Mouse (Mus musculus) cerebellum, adult 11-12 months (tissue): ENCODE data around the gene Mitf.

Experiments used
- DNase-seq: peaks from one replicate; pipeline ENCODE4 v3.0.0; 2022

The Mitf gene

DNA sequence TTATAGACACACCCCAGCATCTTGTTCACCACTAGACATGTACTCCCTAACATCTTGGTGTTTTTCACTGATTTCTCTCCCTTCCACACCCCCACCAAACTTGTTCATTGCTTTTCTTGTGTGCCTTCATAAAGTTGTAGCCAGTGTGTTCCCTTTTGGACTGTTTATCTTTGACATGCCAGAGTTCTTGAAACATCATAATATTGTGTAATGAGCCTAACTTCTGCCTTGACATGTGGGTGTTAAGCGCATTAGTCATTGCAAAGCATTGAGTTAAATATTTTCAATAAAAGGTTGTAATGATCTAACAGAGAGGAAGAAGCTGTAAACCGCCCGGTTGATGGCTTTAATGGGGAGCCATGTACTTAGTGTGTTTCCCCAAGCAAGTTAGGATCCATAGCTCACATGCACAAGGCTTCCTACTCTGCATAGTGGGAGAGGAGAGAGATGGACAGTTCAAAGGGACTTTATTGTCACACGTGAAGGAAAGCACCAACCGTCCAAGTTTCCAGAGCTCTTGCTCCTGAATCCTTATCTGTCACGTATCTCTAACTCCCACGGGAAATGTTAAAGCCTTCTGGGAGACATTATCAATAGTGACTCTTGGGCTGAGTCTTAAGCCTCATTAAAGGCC, 19.9 kb downstream of the Mitf start:
- DNase-seq, result no peak

DNA sequence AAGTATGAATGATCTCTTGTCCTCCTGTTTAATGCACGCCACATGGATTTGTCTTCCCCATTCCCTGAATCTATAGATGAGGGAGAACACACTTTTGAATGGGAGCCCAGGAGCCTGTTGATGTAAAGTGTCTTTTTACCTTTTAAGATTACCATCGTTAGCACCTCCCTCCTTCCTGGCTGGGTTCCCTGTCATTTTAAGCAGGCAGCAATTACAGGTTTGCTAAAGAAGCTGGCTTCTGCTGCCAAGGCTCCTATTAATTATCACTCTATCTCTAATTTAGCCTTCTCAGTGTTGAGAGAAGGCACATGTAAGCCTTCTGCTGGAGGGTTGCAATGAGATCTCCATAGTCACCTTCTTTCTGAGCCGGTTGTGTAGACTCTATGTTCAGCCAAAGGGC, 21.2 kb downstream of the Mitf start:
- no peak for DNase-seq

DNA sequence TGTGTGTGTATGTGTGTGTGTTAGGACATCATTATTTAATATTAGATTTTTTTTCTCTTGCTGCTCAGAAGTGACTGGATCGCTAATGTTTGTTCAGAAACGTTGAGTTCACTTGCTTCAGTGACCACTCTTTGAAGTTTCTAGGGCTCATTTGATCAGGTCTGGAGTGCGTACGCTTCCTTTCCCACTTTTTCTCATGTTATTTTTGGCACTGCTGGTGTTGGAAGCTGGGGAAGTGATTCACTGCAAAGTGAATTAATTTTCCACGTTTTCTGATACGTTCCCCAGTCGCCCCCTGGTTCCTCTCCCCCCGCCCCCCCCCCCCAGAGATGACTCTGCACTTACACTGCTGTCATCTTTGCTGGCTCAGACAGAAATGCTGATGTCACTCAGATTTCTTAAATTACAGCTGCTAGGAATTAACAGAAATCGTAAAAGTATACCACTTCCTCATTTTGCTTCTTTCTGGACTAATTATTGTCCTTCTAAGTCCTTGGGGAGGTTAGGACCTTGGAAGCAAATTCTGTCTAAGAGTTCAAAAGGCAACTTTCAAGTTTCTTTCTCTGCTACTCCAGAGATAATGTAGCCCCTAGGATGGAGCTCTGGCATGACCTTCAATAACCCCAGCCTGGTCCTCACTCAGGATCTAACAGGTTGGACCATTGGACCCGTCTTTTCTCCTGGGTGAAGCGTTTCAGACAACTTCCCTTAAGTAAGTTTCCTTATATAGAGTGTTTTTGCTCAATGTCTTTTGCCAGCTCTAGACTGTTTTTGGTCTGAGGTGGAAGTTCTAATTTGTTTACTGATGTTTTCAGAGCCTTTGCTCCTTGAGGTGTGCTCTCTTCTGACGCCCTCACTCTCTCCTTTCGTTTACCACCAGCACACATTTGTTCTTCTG, 22.2 kb downstream of the Mitf start:
- DNase-seq, result no peak

DNA sequence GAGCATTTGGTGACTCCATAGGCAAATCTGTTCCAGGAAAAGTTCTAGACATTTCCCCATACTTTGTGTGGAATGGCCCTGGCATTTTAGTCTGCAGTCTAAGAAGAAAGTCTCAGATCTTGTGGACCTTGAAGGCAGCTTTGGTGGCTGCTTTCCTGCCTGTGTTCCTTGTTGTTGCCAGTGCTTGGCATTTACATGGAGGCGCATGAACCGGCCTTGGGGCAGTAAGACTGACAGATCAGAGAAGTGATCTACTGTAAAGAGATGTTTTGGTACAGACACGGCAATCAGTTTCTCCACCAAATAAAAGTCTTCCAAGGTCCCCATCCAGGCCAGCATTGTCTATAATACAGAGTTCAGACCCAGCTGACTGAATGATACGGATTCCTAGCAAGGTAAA, 25.6 kb downstream of the Mitf start:
- DNase-seq, result no peak

DNA sequence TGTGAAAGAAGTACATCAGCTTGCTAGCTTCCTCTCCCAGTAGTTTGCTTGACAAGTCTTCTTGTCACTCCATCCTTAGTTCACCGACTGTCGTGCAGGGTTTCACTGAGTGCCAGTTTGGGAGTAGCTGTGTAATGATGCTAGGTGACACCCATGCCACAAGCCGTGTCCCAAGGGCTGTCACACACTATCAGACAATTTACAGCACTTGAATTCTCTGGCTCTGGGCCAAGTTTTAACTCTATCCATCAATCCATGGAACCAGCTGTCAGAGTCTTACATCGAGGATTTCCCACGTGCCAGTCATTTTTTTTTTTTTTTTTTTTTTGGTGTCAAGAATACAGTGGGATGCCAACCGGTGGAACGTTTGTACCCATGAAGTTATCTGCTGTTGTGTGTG, 29.3 kb downstream of the Mitf start:
- DNase-seq, result no peak

DNA sequence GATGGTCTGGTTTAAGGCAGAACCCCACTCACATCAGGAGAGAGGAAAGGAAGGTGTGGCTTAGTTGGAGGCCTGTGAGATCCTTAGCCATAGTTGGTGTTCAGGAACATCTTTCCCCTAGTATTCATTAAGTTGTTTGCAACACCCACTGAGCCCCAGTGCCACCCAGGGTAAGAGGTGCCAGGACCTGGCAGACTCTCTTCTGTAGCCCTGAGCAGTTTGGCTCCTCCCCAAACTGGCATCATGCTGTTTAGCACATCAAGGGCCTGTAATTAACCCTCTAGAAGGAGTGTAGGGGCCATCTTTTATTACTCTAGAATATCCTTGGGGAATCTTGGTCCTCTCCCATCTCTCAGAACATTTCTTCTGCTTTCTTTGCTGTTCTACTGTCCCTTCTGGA, 30.9 kb downstream of the Mitf start:
- DNase-seq, result peak; percentile 23

DNA sequence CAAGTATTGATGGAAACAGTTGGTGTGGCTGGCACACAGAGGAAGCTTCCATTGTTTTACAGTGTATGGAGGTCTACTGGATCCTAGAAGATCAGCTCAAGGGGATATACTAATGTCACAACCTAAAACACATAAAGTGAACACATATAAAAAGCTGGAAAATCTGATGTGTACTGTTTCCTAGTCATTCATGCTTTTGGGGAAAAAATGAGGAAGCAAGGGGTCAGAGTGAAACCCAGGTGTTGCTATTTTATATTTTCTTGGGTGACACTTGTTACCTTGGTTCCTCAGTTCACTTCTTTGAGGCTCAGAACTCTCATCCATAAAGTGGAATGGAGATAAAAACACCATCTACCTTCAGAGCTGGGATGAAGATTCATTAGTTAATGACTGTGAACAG, 32.7 kb downstream of the Mitf start:
- DNase-seq, result no peak

DNA sequence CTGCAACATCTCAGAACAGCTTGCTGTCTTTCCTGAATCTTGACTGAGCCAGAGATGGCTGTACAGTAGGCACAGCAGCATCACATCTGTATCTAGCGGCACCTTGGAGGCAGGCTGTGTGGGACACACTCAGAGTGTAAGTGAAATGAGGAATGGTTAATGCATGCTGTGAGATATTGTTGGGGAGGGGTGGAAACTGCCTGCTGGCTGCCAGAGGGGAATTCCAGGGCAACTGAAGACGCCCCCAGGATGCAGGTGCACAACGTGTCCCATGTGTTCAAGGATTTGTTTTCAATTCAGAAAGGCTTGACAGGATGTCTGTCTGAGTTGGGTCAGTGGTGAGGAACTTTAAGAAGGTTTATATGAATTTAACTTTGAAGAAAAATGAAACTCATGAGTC, 37.3 kb downstream of the Mitf start:
- no peak for DNase-seq

DNA sequence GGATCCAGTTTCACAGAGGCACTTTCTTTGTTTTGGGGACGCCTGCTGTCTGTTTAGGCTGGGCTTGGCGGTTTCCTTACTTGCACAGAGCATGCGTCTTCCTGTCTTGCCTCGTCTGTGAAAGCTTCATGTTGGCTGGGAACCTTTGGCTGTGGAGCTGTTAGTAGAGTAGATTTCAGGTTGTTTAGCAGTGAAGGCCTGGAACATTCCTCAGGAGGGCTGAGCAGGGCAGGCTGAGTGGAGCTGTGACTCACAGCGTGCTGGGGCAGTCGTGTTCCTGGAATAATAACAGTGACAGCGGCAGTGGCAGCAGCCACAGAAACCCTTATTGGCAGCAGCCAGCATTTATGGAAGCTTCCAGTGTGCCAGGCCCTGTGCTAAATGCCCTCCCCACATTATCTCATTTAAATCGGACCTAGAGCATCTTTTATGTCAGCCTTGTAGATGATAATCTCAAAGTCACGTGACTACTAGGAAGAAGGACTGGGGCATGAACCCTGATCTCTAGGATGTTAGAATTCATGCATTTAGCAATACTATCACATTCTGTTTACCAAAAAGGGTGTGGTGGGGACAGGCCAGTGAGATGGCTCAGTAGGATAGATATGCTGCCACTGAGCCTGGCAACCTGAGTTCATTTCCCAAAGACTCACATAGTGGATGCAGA, 41.5 kb downstream of the Mitf start:
- DNase-seq, result no peak

DNA sequence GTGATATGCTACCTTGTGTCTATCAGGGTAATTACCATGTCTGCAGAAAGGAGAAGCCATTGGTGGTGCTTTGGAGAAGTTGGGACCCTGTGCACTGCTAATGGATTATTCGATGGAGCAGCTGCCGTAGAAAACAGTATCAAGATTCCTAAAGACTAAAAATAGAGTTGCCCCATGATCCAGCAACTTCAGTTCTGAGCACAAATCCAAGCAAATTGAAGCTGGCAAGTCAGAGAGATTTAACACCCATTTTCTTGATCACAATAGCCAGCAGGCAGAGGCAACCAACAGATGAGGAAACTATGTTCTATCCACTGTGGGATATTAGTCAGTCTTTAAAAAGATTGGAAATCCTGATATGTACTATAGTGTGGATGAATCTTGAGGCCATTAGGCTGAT, 47.4 kb downstream of the Mitf start:
- DNase-seq, result no peak

DNA sequence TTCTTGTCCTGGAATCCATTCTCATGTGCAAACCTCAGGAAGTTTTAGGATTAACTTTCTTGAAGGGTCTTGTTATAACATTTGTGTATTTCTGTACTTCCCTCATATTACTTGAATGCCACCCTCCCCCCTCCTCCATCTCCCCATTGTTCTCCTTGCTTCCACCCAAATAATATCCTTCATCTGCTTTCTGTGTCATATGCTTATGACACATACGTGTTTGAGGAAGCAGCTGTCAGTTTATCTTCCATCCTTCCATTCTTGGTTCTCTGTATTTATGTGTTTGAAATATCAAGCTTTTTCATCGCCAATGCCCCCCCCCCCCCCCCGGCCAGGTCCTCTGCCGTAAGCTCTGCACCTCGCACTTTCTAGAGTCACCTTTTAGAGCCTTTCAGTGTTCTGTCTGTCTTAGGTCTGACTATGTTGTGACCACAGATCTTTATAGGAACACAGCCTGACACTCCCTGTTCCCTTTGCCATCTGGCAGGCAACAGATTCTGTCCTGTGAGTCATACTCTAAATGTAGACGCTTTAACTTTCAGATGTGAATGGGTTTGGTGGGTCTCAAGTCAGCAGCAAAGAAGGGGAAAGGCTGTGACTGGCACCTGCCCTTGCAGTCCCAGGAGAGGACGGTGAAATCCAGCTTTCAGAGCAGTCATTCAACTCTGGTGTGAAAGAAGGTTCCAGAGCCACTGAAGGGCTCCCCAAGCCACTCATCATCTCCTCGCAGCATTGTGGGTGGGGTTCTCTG, 48.7 kb downstream of the Mitf start:
- DNase-seq, result no peak

DNA sequence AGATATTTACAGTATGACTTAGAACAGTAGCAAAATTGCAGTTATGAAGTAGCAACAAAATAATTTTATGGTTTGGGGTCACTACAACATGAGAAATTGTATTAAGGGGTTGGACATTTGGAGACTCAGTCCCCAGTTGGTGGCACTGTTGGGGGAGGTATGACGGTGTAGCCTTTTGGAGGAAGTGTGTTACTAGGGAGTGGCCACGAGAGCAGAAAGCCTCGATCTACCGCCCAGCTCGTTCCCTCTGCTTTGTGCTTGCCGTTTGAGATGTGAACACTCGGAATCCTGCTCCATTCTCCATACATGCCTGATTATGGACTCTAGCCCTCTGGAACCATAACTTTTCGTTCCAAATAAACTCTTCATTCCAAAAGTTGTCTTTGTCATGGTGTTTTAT, 49.6 kb downstream of the Mitf start:
- no peak for DNase-seq

DNA sequence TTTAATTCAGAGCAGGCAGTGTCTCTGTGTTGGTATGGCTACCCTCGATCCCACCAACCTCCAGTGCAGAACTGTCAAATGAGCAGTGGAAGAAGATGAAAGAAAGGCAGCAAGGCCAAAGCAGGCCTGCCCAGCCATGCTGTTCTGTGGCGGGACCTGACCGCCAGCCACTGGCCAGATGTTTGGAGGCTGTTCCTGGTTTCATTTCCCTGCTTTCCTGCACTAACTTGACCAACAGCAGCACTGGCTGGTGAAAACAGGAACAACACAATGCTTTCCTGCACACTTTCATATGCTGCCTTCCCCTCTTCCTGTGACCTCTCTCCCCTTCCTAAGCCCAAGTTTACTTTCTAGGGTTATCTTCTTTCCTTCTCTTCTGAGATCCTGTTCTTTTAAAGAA, 50.8 kb downstream of the Mitf start:
- DNase-seq, result no peak

DNA sequence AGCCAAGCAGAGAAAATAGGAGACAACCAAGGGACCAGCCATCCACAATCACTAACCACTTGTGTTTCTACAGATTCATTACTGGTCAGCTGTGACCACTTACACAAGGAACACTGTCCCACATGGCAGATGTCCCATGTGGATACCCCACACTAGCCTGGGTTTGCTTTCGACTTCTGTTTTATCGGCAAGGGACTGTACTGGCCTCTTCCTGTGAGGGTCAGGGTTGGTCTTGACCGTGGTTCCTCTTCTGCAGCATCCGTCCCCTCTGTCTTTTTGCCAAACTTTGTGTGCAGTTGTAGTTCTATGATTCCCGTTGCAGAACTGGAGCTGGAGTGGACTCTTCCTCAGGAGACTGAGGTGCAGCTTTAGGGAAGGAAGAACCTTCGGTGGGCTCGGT, 59.7 kb downstream of the Mitf start:
- no peak for DNase-seq

DNA sequence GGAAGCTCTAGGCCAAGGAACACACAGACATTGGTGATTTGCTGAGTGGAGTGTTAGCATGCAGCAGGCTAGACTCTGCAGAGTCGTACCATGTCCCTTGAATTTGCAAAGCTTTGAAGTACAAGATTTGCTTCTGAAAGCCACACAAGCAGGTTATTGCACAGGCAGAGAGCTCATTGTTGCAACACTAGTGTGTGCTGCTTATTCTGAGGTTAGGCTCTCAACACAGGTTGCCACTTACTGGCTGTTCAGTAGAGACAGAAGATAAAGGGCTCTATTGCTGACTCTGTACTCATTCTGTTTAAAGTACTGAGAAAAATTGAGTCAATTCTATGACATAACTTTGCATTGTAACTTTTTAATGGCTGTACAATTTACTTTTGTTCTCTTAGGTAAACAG, 61.2 kb downstream of the Mitf start:
- DNase-seq, result no peak

DNA sequence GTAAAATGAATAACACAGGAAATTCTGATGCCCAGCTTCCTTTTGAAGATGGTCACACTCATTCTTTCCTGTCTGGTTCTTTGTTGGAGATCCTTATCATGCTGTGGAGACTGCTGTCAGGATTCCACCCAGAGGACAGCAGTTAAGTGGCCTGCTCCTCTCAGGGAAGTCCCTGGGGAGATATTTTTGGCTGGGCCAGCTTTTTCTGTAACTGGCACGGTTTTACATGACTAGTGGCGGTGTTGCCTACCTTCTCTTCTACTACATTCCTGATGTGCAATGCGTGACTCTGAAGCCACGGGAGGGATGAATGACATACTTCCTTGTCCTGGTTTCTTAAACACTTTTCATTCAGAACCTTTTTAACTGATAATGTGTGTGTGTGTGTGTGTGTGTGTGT, 63.1 kb downstream of the Mitf start:
- DNase-seq, result no peak

DNA sequence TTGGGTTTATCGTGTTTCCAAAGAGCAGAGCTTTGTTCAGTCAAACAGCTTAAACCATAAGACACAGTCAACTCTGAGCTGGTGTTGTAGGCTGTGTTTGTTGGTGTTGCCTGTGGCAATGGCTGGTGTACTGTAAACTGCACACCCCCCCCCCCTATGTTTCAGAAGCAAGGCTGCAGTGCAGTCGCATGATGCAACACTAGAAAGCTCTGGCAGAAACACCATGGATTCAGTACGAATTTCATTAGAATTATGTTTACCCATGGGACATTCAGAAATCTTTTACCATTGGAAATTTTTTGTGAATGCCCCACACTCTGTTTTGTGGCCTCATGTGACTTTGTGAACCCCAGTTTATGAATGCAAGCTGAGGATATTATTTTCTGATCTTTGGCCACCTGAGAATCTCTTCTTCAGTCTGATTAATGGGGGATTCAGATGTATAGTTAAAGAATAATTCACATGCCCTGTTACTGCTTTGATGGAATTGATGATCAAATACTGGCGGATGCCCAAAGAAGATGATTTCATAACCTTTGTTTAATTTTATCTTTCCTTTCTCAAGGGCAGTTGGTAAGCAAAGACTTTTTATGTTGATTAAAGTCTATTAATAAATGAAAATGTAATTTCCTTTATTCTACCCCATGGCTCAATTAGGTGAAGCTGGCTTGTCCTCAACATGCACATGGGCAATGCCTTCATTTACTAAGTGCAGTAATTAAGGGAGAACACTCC, 64.6 kb downstream of the Mitf start:
- no peak for DNase-seq

DNA sequence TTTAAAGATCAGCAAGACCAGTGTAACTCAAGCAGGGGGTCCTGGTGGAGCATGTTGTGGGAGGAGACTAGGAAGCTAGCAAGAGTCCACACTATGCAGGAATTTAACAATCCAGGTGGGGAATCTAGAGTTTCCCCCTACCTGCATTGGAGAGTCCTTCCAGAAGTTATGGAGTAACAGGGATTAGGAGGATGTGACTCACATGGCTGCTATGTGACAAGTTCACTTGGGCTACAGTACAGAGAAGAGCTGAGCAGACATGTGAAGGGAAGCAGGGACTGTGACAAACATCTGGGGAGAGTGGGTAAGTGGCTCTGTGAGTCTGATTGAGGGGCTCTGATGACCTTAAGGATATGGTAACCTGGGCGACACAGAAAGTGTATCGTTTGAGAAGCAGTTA, 66.2 kb downstream of the Mitf start:
- DNase-seq, result no peak

DNA sequence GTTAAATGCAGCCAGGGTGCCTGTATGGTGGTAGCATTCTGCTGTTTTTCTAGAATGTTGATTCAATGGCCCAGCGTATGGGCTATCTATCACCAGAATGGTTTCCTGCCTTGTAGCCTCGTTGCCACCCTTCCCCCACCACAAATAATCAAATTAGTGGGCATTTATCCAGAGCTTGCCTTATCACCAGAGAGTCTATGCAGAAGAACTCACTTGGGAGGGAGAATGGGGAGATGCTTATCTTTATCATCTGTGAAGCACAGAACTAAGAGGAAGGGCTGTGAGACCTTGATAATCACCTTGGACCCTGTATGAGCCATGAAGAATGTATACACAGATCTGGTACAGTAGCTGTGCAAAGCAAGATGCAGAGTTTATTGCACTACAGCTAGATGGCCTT, 70.1 kb downstream of the Mitf start:
- no peak for DNase-seq

DNA sequence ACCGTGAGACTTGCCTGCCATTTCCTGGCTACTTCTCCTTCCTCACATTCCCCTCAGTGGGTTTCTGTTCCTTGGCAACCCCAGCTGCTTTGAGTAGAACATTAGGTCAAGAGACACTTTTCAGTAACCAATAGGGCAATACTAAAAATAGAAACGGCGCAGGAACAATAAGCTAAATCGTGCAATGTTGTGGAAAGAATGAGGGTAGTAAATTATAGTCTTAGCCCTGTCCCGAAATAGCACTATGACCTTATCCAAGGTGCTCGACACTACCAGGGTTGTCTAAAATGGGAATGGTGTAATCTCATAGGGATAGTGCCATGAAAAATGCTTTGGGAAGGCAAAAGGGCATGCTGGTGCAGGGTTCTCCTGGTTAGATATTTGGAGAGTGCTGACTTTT, 70.6 kb downstream of the Mitf start:
- DNase-seq, result no peak

DNA sequence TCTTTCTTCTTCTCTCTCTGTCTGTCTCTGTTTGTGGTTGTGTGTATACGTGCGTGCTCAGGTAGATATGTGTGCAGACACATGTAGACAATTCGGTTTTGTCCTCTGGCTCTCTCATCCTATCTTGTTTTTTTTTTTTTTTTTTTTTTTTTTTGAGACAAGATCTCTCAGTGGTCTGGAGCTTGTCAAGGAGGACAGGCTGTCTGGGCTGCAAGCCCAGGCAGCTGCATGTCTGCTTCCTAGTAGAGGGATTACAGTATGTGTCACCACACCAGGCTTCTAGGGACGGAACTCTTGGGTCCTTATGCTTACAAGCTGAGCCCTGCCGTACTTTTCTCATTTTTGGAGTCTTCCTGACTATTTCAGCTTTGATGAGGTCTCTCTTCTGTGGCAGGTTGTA, 73.5 kb downstream of the Mitf start:
- no peak for DNase-seq

DNA sequence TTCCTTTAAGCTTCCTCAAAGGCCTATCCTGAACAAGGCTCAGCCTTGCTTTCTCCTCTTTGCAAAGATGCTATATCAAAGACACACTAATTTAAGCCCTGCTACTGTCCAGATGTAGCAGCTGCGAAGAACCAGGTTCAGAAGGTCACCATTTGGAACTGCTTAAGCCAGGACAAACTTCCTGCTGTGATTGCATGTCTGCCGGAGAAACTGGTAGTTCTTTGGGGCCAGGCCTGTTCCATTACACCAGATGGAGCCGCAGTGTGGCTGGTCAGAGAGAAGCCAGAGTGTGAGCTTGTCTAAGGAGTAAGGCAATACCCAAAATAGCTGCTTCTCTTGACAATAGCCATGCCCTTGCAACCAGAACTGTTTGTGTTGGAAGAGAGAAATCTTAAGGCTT, 75.1 kb downstream of the Mitf start:
- peak; percentile 80 for DNase-seq

DNA sequence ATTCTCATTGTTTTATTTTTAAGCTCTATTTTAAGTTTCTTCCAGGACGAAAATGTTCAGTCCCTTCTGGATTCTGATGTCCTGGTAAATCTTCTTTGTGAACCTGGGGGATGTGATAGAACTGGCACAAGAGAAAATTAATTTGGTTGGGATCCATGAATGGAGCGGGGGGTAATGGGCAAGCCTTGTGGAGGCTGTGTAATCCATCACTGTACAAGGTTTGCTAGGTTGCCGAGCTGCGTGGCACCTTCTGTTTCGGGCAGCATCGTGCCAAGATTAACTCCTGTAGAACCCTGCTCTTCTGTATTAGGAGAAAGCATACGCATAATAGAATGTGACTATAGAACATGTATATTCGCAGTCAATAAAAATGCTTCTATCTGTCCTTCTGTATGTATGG, 76.1 kb downstream of the Mitf start:
- peak; percentile 81 for DNase-seq
